Mouse (Mus musculus): ENCODE results near the gene Nbeal2. TPM values are rescaled to one million over a fixed set of nuclear protein-coding genes. Genes with fewer than 3 reads are reported as not detected.

The Nbeal2 gene
- total and polyA plus RNA-seq, 3 experiments: 3.2 to 19.7 (median 8.4) TPM

GRCm38 (mm10) chr9:110638611-110639021, 15.3 kb downstream of the Nbeal2 start:
- TF ChIP-seq JUN (IDR thresholded peaks at IDR 0.05; ENCODE audit: insufficient read depth, low read depth, low read length): no peak
- no peak for TF ChIP-seq MEF2A (IDR thresholded peaks at IDR 0.05; ENCODE audit: borderline replicate concordance, low read depth, low read length)
- no peak for TF ChIP-seq TCF12 (IDR thresholded peaks at IDR 0.05; ENCODE audit: low read depth, low read length)
- no peak for TF ChIP-seq ZKSCAN1 (IDR thresholded peaks at IDR 0.05; ENCODE audit: borderline replicate concordance, low read depth, low read length)
- TF ChIP-seq ZNF384 (IDR thresholded peaks at IDR 0.05; ENCODE audit: low read depth, low read length): no peak
- TF ChIP-seq CTCF (conservative IDR thresholded peaks at IDR 0.05 in 1 of 2, IDR thresholded peaks at IDR 0.05 in 1 of 2; ENCODE audit: low read depth in 2 of 2, low read length in 2 of 2): no peak
- no peak for TF ChIP-seq MAX (IDR thresholded peaks at IDR 0.05; ENCODE audit: low read length)
- no peak for TF ChIP-seq NRF1 (IDR thresholded peaks at IDR 0.05; ENCODE audit: low read depth, low read length)
- no peak for TF ChIP-seq IRF4 (IDR thresholded peaks at IDR 0.05; ENCODE audit: low read depth, low read length)
- no peak for TF ChIP-seq MAZ (IDR thresholded peaks at IDR 0.05; ENCODE audit: low read depth, low read length)
- TF ChIP-seq TBP (conservative IDR thresholded peaks at IDR 0.05; ENCODE audit: low read depth, low read length): no peak
- TF ChIP-seq MAFK (IDR thresholded peaks at IDR 0.05; ENCODE audit: insufficient replicate concordance, low read length): no peak
- no peak for TF ChIP-seq E2F4 (IDR thresholded peaks at IDR 0.05; ENCODE audit: insufficient replicate concordance, low read depth, low read length)
- H3K36me3 ChIP-seq (replicated peaks in 1 of 2; ENCODE audit: control insufficient read depth in 1 of 2, insufficient read depth in 1 of 2, low read length in 1 of 2): peaks cover 64 to 99% of the 10 kb centered on the region in 2 experiments
- H3K79me2 ChIP-seq (replicated peaks; ENCODE audit: control insufficient read depth, extremely low read depth, insufficient read depth, poor library complexity, severe bottlenecking): no peaks in the 10 kb centered on the region
- H3K4me3 ChIP-seq (replicated peaks in 1 of 3; ENCODE audit: low read depth in 2 of 3, low read length in 2 of 3, poor library complexity in 1 of 3): no peak overlapping the region
- dilution Hi-C loops (cut with MboI; ENCODE audit: extremely low pct_ligation_motif_present, extremely low pct_unique_long_range_greater_than_20kb, low sequenced_read_pairs) (no loop called here), in situ Hi-C loops (cut with MboI; ENCODE audit: low pct_ligation_motif_present, low pct_unique_long_range_greater_than_20kb, low sequenced_read_pairs) (no loop called here)
- no peak overlapping the region for H3K4me2 ChIP-seq (ENCODE audit: insufficient read depth, low read depth, poor library complexity, severe bottlenecking)
- no peaks in the 10 kb centered on the region for H3K9me3 ChIP-seq (replicated peaks; ENCODE audit: low read length)
- no peak overlapping the region for H3K9ac ChIP-seq (ENCODE audit: insufficient read depth, low read depth)
- no peaks in the 10 kb centered on the region for H3K27me3 ChIP-seq (replicated peaks)
- DNase-seq (ENCODE audit: extremely low read depth): no peak
- peaks cover 9 to 30% of the 10 kb centered on the region in 2 experiments for H3K4me1 ChIP-seq (ENCODE audit: control insufficient read depth in 1 of 2, insufficient read depth in 2 of 2)
- H3K27ac ChIP-seq (ENCODE audit: insufficient read depth, low read depth): no peak overlapping the region

GRCm38 (mm10) chr9:110635225-110635624, 18.7 kb downstream of the Nbeal2 start:
- Histone ChIP-seq H3K36me3 (replicated peaks in 1 of 2; ENCODE audit: control insufficient read depth in 1 of 2, insufficient read depth in 1 of 2, low read length in 1 of 2) (peaks cover 84 to 100% of the 10 kb centered on the region in 2 experiments), H3K4me3 (replicated peaks in 1 of 3; ENCODE audit: low read depth in 2 of 3, low read length in 2 of 3, poor library complexity in 1 of 3) (no peak overlapping the region), H3K9ac (ENCODE audit: insufficient read depth, low read depth) (no peak overlapping the region), H3K4me1 (ENCODE audit: control insufficient read depth in 1 of 2, insufficient read depth in 2 of 2) (no peaks in the 10 kb centered on the region; a peak in 1 of 4 replicates), H3K79me2 (replicated peaks; ENCODE audit: control insufficient read depth, extremely low read depth, insufficient read depth, poor library complexity, severe bottlenecking) (no peaks in the 10 kb centered on the region), H3K27me3 (replicated peaks) (no peaks in the 10 kb centered on the region), H3K27ac (ENCODE audit: insufficient read depth, low read depth) (no peak overlapping the region), H3K9me3 (replicated peaks; ENCODE audit: low read length) (no peaks in the 10 kb centered on the region), H3K4me2 (ENCODE audit: insufficient read depth, low read depth, poor library complexity, severe bottlenecking) (no peak overlapping the region)
- DNase-seq (ENCODE audit: extremely low read depth): peak; percentile 77
- in situ Hi-C loops (cut with MboI; ENCODE audit: low pct_ligation_motif_present, low pct_unique_long_range_greater_than_20kb, low sequenced_read_pairs) (no loop called here), dilution Hi-C loops (cut with MboI; ENCODE audit: extremely low pct_ligation_motif_present, extremely low pct_unique_long_range_greater_than_20kb, low sequenced_read_pairs) (no loop called here)
- TF ChIP-seq HCFC1 (IDR thresholded peaks at IDR 0.05; ENCODE audit: low read depth, low read length): no peak
- no peak for TF ChIP-seq PAX5 (IDR thresholded peaks at IDR 0.05; ENCODE audit: low read length)
- no peak for TF ChIP-seq ZNF384 (IDR thresholded peaks at IDR 0.05; ENCODE audit: low read depth, low read length)
- TF ChIP-seq ZKSCAN1 (IDR thresholded peaks at IDR 0.05; ENCODE audit: borderline replicate concordance, low read depth, low read length): no peak
- TF ChIP-seq MAFK (IDR thresholded peaks at IDR 0.05; ENCODE audit: insufficient replicate concordance, low read length): no peak
- TF ChIP-seq MYC (IDR thresholded peaks at IDR 0.05; ENCODE audit: low read depth, low read length): no peak
- no peak for TF ChIP-seq SIN3A (IDR thresholded peaks at IDR 0.05; ENCODE audit: low read length)
- TF ChIP-seq CHD2 (IDR thresholded peaks at IDR 0.05; ENCODE audit: low read length): no peak
- TF ChIP-seq JUND (conservative IDR thresholded peaks at IDR 0.05; ENCODE audit: low read depth, low read length): no peak
- TF ChIP-seq E2F4 (IDR thresholded peaks at IDR 0.05; ENCODE audit: insufficient replicate concordance, low read depth, low read length): no peak
- TF ChIP-seq CTCF (conservative IDR thresholded peaks at IDR 0.05 in 1 of 2, IDR thresholded peaks at IDR 0.05 in 1 of 2; ENCODE audit: low read depth in 2 of 2, low read length in 2 of 2): peak; percentile 68 to 96
- TF ChIP-seq POLR2A (IDR thresholded peaks at IDR 0.05; ENCODE audit: low read depth, low read length): no peak
- no peak for TF ChIP-seq ZMIZ1 (IDR thresholded peaks at IDR 0.05; ENCODE audit: low read depth, low read length)
- TF ChIP-seq GABPA (IDR thresholded peaks at IDR 0.05; ENCODE audit: insufficient replicate concordance, low read depth, low read length): no peak
- TF ChIP-seq POLR2AphosphoS2 (IDR thresholded peaks at IDR 0.05; ENCODE audit: low read depth, low read length): no peak
- no peak for TF ChIP-seq USF2 (conservative IDR thresholded peaks at IDR 0.05; ENCODE audit: low read depth, low read length)
- TF ChIP-seq MAX (IDR thresholded peaks at IDR 0.05; ENCODE audit: low read length): no peak
- no peak for TF ChIP-seq CHD1 (IDR thresholded peaks at IDR 0.05; ENCODE audit: low read depth, low read length)
- TF ChIP-seq TBP (conservative IDR thresholded peaks at IDR 0.05; ENCODE audit: low read depth, low read length): no peak
- no peak for TF ChIP-seq NRF1 (IDR thresholded peaks at IDR 0.05; ENCODE audit: low read depth, low read length)
- TF ChIP-seq NELFE (IDR thresholded peaks at IDR 0.05; ENCODE audit: low read depth, low read length): no peak
- TF ChIP-seq ELF1 (IDR thresholded peaks at IDR 0.05; ENCODE audit: low read depth, low read length): peak; percentile 59; the same call in 1 of the 2 replicates
- no peak for TF ChIP-seq KAT2A (IDR thresholded peaks at IDR 0.05; ENCODE audit: insufficient replicate concordance, low read length)
- TF ChIP-seq MAZ (IDR thresholded peaks at IDR 0.05; ENCODE audit: low read depth, low read length): 0 out of 2 replicates have a peak, but pooled peaks have one; percentile 21
- TF ChIP-seq IRF4 (IDR thresholded peaks at IDR 0.05; ENCODE audit: low read depth, low read length): peak; percentile 73
- no peak for TF ChIP-seq JUN (IDR thresholded peaks at IDR 0.05; ENCODE audit: insufficient read depth, low read depth, low read length)
- TF ChIP-seq ZC3H11A (IDR thresholded peaks at IDR 0.05; ENCODE audit: low read depth, low read length): peak; percentile 93
- TF ChIP-seq RAD21 (IDR thresholded peaks at IDR 0.05; ENCODE audit: low read depth, low read length): peak; percentile 93
- TF ChIP-seq TCF12 (IDR thresholded peaks at IDR 0.05; ENCODE audit: low read depth, low read length): peak; percentile 21; the same call in 1 of the 2 replicates
- TF ChIP-seq SMC3 (IDR thresholded peaks at IDR 0.05; ENCODE audit: low read depth, low read length): peak; percentile 98
